Mouse (Mus musculus) testis, adult 2 months (tissue): ENCODE measurements around the gene Wdr73. TPM values are rescaled to one million over a fixed set of nuclear protein-coding genes. Genes with fewer than 3 reads are reported as not detected.

Source experiments
- H3K27ac ChIP-seq: fragments of 200-500 bp; 2 replicates; pipeline ENCODE4 v1.5.1; 2012; ENCODE audit warnings: low read depth, low read length; ENCODE audit not compliant: control insufficient read depth, insufficient read depth
- H3K27me3 ChIP-seq: fragments of 200-500 bp; 2 replicates; pipeline ENCODE4 v1.6.1; 2012; ENCODE audit warnings: mild to moderate bottlenecking, low read length, moderate library complexity; ENCODE audit not compliant: control insufficient read depth, insufficient read depth
- H3K36me3 ChIP-seq: fragments of 200-500 bp; 2 replicates; pipeline ENCODE4 v1.6.1; 2012; ENCODE audit warnings: mild to moderate bottlenecking, low read length; ENCODE audit not compliant: control insufficient read depth, insufficient read depth
- H3K4me1 ChIP-seq: fragments of 200-500 bp; 2 replicates; pipeline ENCODE4 v1.6.1; 2012; ENCODE audit warnings: low read length; ENCODE audit not compliant: control insufficient read depth, insufficient read depth
- H3K4me3 ChIP-seq: fragments of 200-500 bp; 2 replicates; pipeline ENCODE4 v1.5.1; 2012; ENCODE audit warnings: low read depth, mild to moderate bottlenecking, low read length, moderate library complexity, mixed read lengths; ENCODE audit not compliant: control insufficient read depth
- CTCF ChIP-seq: fragments of 200-500 bp; IDR thresholded peaks from 2 replicates; pipeline ENCODE4 v1.5.1; 2012; ENCODE audit warnings: low read depth, mild to moderate bottlenecking, inconsistent platforms, low read length, moderate library complexity; ENCODE audit not compliant: control insufficient read depth, insufficient read depth, insufficient replicate concordance
- POLR2A ChIP-seq: fragments of 200-500 bp; IDR thresholded peaks from 2 replicates; pipeline ENCODE4 v1.6.1; 2012; ENCODE audit warnings: low read depth, mild to moderate bottlenecking, inconsistent platforms, low read length, moderate library complexity; ENCODE audit not compliant: control insufficient read depth
- polyA plus RNA-seq: library from polyadenylated mRNA; depleted of rRNA; stranded (reverse); fragments of >200 nt; gene quantifications from 2 replicates; pipeline ENCODE4 v1.2.3, GENCODE M21; 2012; rRNA removed

Wdr73 gene
- polyA plus RNA-seq, 1 experiment = 16.5 TPM

- no peak overlapping the region for H3K4me3 ChIP-seq
- no peaks in the 10 kb centered on the region for H3K36me3 ChIP-seq
- H3K27ac ChIP-seq = no peak overlapping the region
- H3K4me1 ChIP-seq = peaks cover 4% of the 10 kb centered on the region
- H3K27me3 ChIP-seq = no peaks in the 10 kb centered on the region
- TF ChIP-seq CTCF (no peak), POLR2A (no peak)
Measured at GRCm38 (mm10) chr7:80843910-80844640, 57.0 kb downstream of the Wdr73 start.

- Histone ChIP-seq H3K27ac (no peak overlapping the region), H3K4me1 (peaks cover 4% of the 10 kb centered on the region), H3K27me3 (no peaks in the 10 kb centered on the region), H3K4me3 (no peak overlapping the region), H3K36me3 (no peaks in the 10 kb centered on the region)
- no peak for TF ChIP-seq CTCF
- no peak for TF ChIP-seq POLR2A
Measured at GRCm38 (mm10) chr7:80843176-80843575, 57.9 kb downstream of the Wdr73 start.

- Histone ChIP-seq H3K4me3 (no peak overlapping the region), H3K27ac (no peak overlapping the region), H3K4me1 (peaks cover 4% of the 10 kb centered on the region), H3K36me3 (no peaks in the 10 kb centered on the region), H3K27me3 (no peaks in the 10 kb centered on the region)
- TF ChIP-seq POLR2A = no peak
- TF ChIP-seq CTCF = no peak
Measured at GRCm38 (mm10) chr7:80842132-80842531, 58.9 kb downstream of the Wdr73 start.

GRCm38 (mm10) chr7:80840937-80841336 lies 60.1 kb downstream of the Wdr73 start:
- no peak overlapping the region for H3K27ac ChIP-seq
- H3K4me3 ChIP-seq = no peak overlapping the region
- H3K4me1 ChIP-seq = peaks cover 3% of the 10 kb centered on the region
- no peaks in the 10 kb centered on the region for H3K36me3 ChIP-seq
- TF ChIP-seq POLR2A (no peak), CTCF (no peak)
- no peaks in the 10 kb centered on the region for H3K27me3 ChIP-seq

Other genes with a start within 250 kb of the Wdr73 start
- gene Crtc3, start 212.4 kb downstream of the Wdr73 start, polyA plus RNA-seq = 7.7 and 8.8 TPM in 2 replicates
- gene Iqgap1, start 75.3 kb downstream of the Wdr73 start, polyA plus RNA-seq = 30.6 and 35.5 TPM in 2 replicates
- 35.8 and 41.0 TPM in 2 replicates for gene Zscan2, start 40.3 kb downstream of the Wdr73 start, polyA plus RNA-seq
- 12.1 and 13.2 TPM in 2 replicates for gene Nmb, start 3.8 kb upstream of the Wdr73 start, polyA plus RNA-seq
- gene Sec11a, start 46.5 kb upstream of the Wdr73 start, polyA plus RNA-seq = 40.7 and 52.0 TPM in 2 replicates
- 16.4 and 19.2 TPM in 2 replicates for gene Zfp592, start 92.4 kb upstream of the Wdr73 start, polyA plus RNA-seq
- 0.30 and 0.51 TPM in 2 replicates for gene Alpk3, start 156.3 kb upstream of the Wdr73 start, polyA plus RNA-seq
- gene Slc28a1, start 213.5 kb upstream of the Wdr73 start, polyA plus RNA-seq = 2.0 and 3.1 TPM in 2 replicates